Mouse (Mus musculus) heart, adult 18-20 months (tissue): Measurements from ENCODE around the gene Zbtb20. TPM values are rescaled to one million over a fixed set of nuclear protein-coding genes. Genes with fewer than 3 reads are reported as not detected.

Experiments used
- DNase-seq, 2 experiments: peaks; one replicate each; pipeline ENCODE4 v3.0.0; 2021 to 2022; ENCODE audit warnings: mixed read lengths in 1 of 2
- total RNA-seq, 2 experiments: library from RNA; stranded (reverse); gene quantifications; 2 replicates each; pipeline ENCODE4 v1.2.3; 2021

Zbtb20 gene
- total RNA-seq, 2 experiments from 2014 or later, result 149 to 178 TPM

DNA sequence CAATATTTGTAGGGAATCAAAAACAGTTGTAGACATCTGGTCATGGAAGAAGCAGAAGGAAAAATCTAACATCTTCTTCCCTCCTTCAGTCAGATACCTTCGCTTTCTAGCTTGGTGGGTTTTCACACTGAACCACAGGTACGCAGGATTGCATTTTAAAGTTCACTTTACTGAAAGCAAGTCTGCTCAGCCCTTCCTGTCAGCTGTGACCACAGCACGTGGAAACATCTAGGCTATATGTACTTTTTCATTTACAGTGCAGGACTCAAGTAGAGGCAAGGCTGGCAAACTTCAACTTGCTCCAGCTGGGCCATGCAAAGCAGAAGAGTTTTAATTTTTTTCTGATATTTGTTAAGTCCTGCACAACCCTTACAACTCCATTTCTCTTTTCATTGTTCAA lies 424.7 kb downstream of the Zbtb20 start:
- no peak for DNase-seq

DNA sequence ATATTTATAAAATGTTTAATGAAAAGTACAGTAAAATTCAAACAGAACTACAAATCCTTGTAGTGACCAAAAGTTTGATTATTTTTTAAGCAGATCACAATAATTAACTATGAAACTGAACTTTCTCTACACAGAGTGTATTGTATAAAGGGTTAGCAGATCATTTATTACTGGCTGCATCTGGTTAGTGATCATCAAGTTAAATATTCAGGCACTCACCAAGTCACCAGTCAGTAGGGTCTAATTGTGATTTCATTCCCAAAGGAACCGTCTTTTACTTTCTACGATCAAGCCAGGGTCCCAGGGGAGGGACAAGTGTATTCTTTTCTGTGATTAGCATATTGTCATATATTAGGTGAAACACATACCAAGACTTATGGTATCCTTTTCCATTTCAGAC lies 426.5 kb downstream of the Zbtb20 start:
- DNase-seq, result no peak

- DNase-seq, result peak; percentile 73 to 75
These were observed 427.8 kb downstream of the Zbtb20 start for GRCm38 (mm10) chr16:43303245-43304197.

GRCm38 (mm10) chr16:43309968-43310431 lies 434.3 kb downstream of the Zbtb20 start:
- no peak for DNase-seq

DNA sequence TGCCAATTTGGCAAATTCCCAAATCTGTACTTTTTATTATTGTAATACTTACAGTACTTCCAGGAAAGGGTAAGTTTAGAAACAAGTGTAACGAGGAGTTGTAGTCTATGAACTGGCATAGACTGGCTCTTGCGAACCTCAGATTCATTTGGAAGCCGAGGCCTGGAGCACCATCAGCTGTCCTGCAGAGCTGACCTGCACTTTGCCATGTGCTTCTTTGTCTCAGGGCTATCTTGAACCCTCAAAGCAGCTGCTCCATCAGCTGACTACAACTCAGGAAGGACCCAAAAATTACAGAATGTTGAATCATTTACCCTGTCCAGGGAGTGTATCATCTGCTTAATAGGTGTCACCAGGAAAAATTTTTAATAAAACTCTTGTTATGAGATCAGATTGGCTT lies 448.3 kb downstream of the Zbtb20 start:
- no peak for DNase-seq

GRCm38 (mm10) chr16:43328221-43328620 lies 452.5 kb downstream of the Zbtb20 start:
- DNase-seq, result no peak

- no peak for DNase-seq
These were observed 454.5 kb downstream of the Zbtb20 start for GRCm38 (mm10) chr16:43330206-43330605.

DNA sequence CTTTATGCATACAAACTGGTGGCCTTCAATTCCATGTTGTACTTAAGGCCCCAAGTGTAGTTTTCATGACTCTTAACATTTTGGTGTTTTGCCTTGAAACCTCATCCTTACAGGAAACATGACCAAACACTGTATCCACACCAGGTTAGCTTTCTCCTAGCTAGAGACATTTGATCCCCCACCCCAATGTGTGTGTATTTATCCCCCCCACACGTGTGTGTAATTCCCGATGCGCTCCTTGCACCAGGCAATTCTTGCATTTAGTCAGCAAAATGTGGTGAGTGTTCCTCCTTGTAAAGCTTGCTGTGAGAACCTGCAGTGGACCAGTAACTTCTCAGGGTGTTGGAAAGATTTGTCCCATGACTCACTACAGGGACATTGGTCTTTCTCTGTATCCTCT lies 455.8 kb downstream of the Zbtb20 start:
- no peak for DNase-seq

DNA sequence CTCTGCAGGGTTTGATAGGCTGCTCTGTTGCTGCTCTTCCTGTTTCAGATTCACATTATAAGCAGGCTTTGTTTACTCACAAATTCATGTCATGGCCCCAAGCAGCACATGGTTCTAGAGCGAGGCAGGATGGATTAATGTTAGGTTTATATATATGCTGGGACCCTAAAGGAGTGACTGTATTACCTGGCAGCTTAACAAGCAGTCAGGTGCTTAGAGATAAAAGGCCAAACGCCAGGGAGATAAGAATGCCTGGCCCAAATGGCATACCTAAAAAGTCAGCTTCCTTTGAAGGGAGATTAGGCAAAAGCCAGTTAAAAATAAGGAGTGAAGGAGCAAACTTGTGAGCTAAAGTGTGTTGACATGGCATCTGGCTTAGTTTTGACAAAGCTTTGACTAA lies 457.1 kb downstream of the Zbtb20 start:
- no peak for DNase-seq

- no peak for DNase-seq
These were observed 457.6 kb downstream of the Zbtb20 start for GRCm38 (mm10) chr16:43333265-43333664.

- peak; percentile 45 to 75 for DNase-seq
These were observed 458.9 kb downstream of the Zbtb20 start for GRCm38 (mm10) chr16:43334411-43335150.

GRCm38 (mm10) chr16:43335151-43335823 lies 459.6 kb downstream of the Zbtb20 start:
- peak; percentile 71 to 85 for DNase-seq

DNA sequence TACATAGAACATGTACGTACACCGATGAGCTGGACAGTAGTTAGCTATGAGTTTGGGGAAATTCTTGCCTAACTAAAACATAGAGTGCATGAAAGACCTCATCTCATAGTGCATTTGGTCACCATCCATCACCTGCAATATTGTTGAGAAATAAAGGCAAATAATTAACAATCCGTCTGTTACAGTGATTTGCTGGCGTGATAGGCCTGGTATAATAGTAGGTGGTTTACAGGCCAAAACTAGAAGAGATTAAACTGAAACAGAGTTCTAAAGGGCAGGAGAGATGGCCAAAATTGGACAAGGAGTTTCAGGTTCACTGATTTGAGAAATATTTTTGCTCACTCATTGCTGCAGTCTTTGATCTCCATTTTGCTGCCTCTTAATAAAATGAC lies 460.1 kb downstream of the Zbtb20 start:
- no peak for DNase-seq

DNA sequence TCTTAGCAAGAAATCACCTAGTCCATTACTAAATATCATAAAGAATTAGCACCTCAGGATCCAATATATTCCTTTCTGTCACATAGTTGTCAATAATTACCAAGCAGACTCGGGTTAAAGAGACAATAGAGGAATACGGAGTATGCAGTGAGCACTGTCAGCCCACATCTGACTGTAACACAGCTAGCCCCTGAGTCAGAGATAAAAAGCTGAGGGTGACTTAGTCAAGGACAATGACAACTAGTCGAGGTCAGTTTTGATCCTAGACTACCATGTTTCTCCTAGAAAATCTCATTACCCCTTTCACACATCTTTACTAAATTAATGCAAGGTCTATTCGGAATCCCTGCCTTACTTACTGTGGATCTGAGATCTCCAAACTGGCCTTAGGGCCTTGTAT lies 465.0 kb downstream of the Zbtb20 start:
- no peak for DNase-seq

GRCm38 (mm10) chr16:43341916-43342455 lies 466.3 kb downstream of the Zbtb20 start:
- no peak for DNase-seq

GRCm38 (mm10) chr16:43346094-43346493 lies 470.4 kb downstream of the Zbtb20 start:
- DNase-seq, result no peak

DNA sequence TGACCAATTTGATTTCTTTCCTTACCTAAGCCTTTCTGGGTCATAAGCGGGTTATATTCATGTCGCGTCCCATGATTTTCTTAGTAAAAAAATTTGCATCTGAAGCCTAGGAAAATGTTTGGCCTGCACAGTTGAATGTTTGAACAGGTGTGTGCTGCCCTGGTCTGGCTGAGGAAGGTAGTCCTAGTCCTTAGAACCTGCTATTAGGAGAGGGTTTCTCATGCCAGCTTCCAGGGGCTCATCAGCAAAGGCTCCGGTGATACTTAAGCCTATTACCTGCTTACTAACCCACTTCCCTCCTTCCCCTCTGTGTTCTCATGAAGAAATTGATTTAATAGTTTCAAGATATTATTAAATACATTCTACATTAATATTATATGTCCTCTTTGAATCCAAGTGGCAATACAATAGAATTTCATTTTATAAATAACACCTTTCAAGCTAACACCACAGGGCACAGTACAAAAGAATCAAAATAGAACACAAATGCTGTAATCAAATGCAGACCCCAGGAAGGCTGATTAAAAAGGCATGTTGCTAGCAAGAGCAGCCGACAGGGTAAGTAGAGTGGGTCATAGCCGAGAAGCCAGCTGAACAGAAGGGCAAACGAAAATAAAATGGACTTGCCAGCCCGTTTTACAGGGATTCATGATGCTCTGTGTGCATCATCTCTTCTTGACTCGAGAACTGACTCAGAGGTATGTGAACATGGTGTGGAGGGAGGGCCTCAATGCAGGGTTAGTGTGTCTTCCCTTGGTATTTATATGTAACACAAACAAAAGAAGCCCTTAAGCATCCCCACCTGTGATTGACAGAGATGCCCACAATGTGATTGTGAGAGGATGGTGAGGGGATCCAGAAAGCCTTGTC lies 480.3 kb downstream of the Zbtb20 start:
- no peak for DNase-seq

GRCm38 (mm10) chr16:43359546-43359945 lies 483.9 kb downstream of the Zbtb20 start:
- peak in 1 of 2 experiments; percentile 32 for DNase-seq

DNA sequence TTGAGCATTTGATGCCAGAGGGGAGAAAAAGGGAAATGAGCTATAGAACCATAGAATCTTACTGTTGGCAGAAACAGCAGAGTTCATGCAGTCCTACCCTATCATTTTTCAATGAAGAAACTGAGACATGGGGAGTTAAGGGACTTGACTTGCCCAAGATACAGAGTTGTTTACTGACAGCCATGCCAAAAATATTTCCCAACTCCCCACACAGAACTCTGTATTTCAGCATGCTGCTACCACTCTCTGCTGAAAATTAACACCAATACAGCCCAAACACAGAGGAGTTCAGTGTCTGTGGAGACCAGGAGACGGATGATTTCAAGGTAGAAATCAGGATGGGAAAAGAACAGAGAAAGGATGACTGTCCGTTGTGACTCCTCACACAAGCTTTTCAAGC lies 484.4 kb downstream of the Zbtb20 start:
- peak; percentile 55 to 70 for DNase-seq

DNA sequence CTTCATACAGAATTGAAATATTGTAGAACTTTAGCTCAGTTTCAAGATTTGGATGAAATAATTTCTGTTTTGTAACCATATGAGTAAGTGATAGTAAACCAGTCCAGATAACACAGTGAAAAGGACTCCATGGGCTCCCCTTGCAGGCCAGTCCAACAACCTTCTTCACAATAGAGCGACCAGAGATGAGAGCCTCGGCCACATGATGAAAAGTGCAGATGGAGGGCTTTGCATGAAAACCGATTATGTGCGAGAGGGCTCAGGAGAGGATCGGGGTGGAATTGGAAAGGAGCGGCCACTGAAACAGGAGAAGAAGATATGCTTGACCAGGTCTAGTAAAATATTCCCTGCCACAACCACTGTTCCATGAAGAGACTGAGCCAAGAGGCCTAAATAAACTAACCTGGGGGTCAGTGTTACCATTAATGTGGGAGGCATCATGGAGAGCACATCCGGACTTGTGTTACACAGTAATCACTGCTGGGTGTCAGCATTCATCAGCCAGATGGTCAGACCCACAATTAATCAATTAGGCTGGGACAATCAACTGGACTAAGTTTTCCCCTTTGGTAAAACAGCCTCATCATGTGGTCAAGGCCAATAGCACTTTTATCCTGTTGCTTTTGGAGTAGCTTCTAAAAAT lies 485.3 kb downstream of the Zbtb20 start:
- DNase-seq, result no peak
